Mouse (Mus musculus) kidney, adult 2 months (tissue): Measurements from ENCODE around the gene Siah2.

Experiments used
- CTCF ChIP-seq: fragments of 200-500 bp; conservative IDR thresholded peaks from 2 replicates; pipeline ENCODE4 v1.5.1; 2011; ENCODE audit warnings: low read depth, mild to moderate bottlenecking, control low read depth, low read length, moderate library complexity, mixed read lengths; ENCODE audit not compliant: insufficient read depth, insufficient read length
- POLR2A ChIP-seq: fragments of 200-500 bp; IDR thresholded peaks from one replicate; pipeline ENCODE4 v1.6.1; 2011; ENCODE audit warnings: low read depth, low read length, control low read depth

- TF ChIP-seq CTCF (no peak), POLR2A (no peak)
These were observed 41.9 kb downstream of the Siah2 start for GRCm38 (mm10) chr3:58650328-58650727.
